Mouse (Mus musculus): ENCODE measurements around the gene Otp. TPM values are rescaled to one million over a fixed set of nuclear protein-coding genes. Genes with fewer than 3 reads are reported as not detected.

Gene Otp
- polyA plus RNA-seq, 1 experiment from 2014 or later, result 4.7 TPM

DNA sequence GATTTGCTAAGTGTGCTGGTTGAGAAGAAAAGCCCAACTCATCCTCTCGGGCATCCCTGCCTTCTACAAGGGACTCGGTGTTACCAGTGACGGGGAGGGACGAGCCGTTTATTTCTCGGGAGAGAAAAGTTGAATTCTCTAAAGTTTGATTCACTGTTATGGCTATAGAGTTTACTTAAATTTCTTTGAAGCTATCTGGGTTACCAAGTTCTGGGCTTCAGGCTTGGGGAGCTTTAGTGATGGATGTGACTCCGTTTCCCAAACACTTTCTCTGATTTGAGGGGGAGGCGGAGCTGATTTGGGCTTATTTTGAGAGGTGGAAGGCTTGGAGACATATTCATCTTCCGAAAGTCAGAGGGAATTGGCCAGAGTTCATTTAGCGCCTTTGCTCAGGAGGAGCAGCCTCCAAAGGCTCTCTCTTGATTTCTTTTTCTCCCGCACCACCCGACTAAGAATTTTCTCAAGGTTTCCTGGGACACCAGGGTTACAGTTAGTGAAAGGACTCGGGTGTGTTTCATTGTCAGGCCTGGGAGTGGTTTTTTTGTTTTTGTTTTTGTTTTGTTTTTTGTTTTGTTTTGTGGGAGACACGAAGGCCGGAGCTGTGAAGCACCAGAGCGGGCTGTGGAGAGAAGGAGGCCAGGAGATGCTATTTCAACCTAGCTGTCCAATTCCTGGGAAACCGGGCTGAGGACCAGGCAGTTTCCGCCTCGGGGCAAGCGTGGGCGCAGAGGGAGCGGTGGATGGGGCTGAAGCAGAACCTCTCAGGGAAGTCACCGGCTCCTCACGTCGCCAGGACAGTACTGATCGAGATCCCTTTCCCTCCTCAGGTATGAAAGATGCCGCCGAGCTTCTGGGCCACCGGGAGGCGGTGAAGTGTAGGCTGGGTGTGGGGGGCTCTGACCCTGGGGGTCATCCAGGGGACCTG is 1.1 kb downstream of the Otp start:
- Histone ChIP-seq H3K27ac (no peak overlapping the region), H3K9me3 (no peaks in the 10 kb centered on the region), H3K36me3 (replicated peaks) (no peaks in the 10 kb centered on the region), H3K4me1 (no peaks in the 10 kb centered on the region; the same call in 1 of the 2 replicates), H3K27me3 (replicated peaks) (peaks cover 71% of the 10 kb centered on the region), H3K4me2 (no peak overlapping the region), H3K4me3 (peak overlapping the region; percentile 8; the same call in 1 of the 2 replicates), H3K9ac (no peak overlapping the region)
- ATAC-seq (replicated peaks), result no peak
- WGBS, result under 1% methylated on average over 30 of the region's 30 CpGs

DNA sequence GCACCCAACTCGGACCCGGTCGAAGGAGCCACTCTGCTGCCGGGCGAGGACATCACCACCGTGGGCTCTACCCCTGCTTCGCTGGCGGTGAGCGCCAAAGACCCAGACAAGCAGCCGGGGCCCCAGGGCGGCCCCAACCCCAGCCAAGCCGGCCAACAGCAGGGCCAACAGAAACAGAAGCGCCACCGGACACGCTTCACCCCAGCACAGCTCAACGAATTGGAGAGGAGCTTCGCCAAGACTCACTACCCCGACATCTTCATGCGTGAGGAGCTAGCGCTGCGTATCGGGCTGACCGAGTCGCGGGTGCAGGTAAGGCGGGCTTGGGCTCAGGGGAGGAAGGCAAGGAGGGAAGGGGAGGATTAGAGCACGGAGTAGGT is 1.8 kb downstream of the Otp start:
- no peak overlapping the region for H3K4me2 ChIP-seq
- H3K27ac ChIP-seq, result no peak overlapping the region
- peaks cover 72% of the 10 kb centered on the region for H3K27me3 ChIP-seq (replicated peaks)
- no peak overlapping the region for H3K9ac ChIP-seq
- 1% methylated on average over 27 of the region's 27 CpGs for WGBS
- H3K4me1 ChIP-seq, result no peaks in the 10 kb centered on the region; the same call in 1 of the 2 replicates
- H3K9me3 ChIP-seq, result no peaks in the 10 kb centered on the region
- peak; percentile 8; the same call in 1 of the 2 replicates for ATAC-seq (replicated peaks)
- H3K36me3 ChIP-seq (replicated peaks), result no peaks in the 10 kb centered on the region
- H3K4me3 ChIP-seq, result peak overlapping the region; percentile 8; the same call in 1 of the 2 replicates

DNA sequence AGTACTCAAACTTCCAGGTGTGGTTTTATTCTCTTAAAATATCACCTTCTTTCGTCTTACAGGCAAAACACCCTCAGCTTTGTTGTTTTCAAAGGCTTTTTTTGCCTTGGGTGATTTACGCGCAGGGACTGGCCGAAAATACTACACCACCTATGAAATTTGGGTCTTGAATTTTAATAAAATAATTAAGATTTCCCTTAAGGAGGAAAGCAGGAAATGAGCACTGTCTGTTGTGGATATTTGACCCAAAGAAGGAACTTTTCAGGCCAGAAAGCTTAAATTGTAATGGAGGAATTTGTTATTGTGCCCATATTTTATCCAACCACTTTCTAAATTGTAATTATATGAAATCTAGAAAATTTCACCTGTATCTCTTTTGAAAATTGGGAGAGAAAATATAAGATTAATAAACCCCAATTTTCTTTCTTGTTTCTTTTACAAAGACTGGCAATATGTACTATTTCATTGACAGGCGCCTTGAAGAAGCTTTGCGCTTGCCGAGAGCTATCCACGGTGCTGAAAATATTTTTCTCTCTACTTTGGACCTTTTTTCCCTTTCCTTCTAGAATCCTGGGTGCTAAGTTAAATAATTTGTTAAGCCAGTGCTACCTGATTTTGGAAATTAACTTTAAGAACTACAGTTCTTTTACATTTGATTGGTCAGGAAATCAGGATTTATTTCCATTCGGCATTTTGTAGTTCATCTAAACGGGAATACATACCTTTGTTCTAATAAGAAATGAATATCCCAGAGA is 2.8 kb downstream of the Otp start:
- 10% methylated on average over 10 of the region's 10 CpGs for WGBS
- H3K9ac ChIP-seq, result no peak overlapping the region
- no peak overlapping the region for H3K4me3 ChIP-seq
- no peak for ATAC-seq (replicated peaks)
- H3K27ac ChIP-seq, result no peak overlapping the region
- H3K9me3 ChIP-seq, result no peaks in the 10 kb centered on the region
- H3K27me3 ChIP-seq (replicated peaks), result peaks cover 74% of the 10 kb centered on the region
- no peaks in the 10 kb centered on the region for H3K36me3 ChIP-seq (replicated peaks)
- no peak overlapping the region for H3K4me2 ChIP-seq
- H3K4me1 ChIP-seq, result peaks cover 6% of the 10 kb centered on the region

DNA sequence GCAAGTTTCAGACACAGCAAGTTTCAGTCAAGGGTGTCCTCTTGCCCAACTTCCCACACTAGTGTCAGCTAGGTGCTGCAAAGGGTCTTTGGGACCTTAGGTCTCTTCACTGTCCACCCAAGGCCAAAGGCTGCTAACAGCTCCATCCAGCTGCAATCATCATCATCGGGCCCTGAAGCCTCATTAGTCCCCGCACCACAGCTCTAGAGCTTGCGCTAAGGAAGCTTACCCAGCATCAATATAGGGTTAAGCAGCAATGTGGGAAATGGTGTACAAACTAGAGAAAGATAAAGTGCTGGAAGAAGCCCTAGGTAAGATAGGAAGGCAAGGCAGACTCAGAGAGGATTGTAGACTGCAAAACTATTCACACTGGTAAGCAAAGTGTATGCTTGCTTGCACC is 5.8 kb downstream of the Otp start:
- 2% methylated on average over 3 of the region's 3 CpGs for WGBS
- no peak overlapping the region for H3K4me3 ChIP-seq
- H3K27ac ChIP-seq, result no peak overlapping the region

DNA sequence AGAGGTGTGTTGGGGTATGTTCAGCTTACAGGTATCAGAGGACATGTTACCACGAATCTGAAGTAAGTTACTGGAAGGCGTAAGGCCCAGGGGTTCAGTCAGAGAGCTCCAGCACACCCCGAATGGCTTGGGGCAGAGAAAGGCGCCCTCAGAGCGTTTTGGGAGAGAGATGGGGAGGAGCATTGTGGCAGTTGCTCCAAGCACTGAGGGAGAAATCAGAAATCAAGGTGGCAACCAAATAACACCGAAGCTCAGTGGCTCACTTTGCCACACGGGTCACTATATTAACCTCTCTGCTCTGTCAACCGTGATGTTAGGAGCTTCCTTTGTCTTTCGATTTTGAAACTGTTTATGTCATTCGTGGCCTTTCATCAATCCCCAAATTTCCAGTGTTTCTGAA is 6.8 kb downstream of the Otp start:
- Histone ChIP-seq H3K4me1 (peaks cover 23% of the 10 kb centered on the region), H3K4me3 (no peak overlapping the region), H3K27ac (no peak overlapping the region), H3K9me3 (no peaks in the 10 kb centered on the region), H3K27me3 (replicated peaks) (peaks cover 66% of the 10 kb centered on the region), H3K4me2 (no peak overlapping the region), H3K36me3 (replicated peaks) (no peaks in the 10 kb centered on the region), H3K9ac (no peak overlapping the region)
- no peak for ATAC-seq (replicated peaks)
- WGBS, result 1% methylated on average over 10 of the region's 10 CpGs

More for the DNA sequence above, 5.8 kb downstream of the Otp start:
- Histone ChIP-seq H3K27me3 (replicated peaks) (peaks cover 69% of the 10 kb centered on the region), H3K4me1 (peaks cover 23% of the 10 kb centered on the region), H3K4me2 (no peak overlapping the region), H3K9ac (no peak overlapping the region), H3K36me3 (replicated peaks) (no peaks in the 10 kb centered on the region), H3K9me3 (no peaks in the 10 kb centered on the region)
- ATAC-seq (replicated peaks), result no peak

DNA sequence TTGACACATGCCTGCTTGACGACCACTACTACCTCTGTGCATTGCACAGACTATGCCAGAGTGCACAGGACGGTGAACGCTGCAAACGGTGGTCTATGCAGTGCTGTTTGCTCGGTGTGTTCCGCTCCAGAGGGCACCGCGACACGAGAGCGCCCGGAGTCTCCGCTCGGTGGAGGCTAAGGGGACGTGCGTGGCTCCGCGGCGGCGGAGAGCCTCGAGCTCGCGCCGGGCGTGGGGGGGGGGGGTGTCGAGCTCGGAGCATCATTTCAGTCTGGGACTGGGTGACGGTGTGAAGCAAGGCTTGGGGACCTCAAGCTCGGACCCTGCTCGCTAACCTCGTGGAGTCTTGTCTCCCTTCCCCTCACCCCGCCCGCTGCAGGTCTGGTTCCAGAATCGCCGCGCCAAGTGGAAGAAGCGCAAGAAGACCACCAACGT is 7.3 kb downstream of the Otp start:
- Histone ChIP-seq H3K9ac (no peak overlapping the region), H3K27ac (no peak overlapping the region)
- peak; percentile 69 for ATAC-seq (replicated peaks)

DNA sequence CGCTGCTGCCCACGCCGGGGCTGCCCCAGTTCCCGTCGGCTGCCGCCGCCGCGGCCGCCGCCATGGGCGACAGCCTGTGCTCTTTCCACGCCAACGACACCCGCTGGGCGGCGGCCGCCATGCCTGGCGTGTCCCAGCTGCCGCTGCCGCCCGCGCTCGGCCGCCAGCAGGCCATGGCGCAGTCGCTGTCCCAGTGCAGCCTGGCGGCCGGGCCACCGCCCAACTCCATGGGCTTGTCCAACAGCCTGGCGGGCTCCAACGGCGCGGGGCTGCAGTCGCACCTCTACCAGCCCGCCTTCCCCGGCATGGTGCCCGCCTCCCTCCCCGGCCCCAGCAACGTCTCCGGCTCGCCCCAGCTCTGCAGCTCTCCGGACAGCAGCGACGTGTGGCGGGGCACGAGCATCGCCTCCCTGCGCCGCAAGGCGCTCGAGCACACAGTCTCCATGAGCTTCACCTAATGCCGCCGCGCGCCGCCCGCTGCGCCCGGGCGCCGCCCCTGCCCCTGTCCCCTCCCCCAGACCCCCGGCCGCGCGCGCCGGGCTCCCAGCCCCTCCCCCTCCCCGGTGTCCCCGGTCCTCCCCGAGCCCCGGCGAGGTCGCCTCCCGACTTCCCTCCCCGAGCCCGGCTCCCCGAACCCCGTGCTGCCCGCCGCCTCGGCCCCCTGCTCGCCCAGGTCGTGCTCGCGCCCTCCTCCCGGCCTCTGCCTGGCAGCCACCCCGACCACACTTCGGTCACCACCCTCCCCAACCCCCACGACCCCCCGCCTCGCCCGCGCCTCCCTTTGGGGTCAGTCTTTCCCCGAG is 8.0 kb downstream of the Otp start:
- Histone ChIP-seq H3K4me3 (peak overlapping the region; percentile 30), H3K27me3 (replicated peaks) (peaks cover 69% of the 10 kb centered on the region), H3K4me1 (peaks cover 23% of the 10 kb centered on the region), H3K36me3 (replicated peaks) (no peaks in the 10 kb centered on the region), H3K9ac (no peak overlapping the region), H3K27ac (no peak overlapping the region), H3K9me3 (no peaks in the 10 kb centered on the region), H3K4me2 (peak overlapping the region; percentile 53)
- ATAC-seq (replicated peaks), result peak; percentile 70
- WGBS, result 1% methylated on average over 72 of the region's 95 CpGs

More for the DNA sequence above, 7.3 kb downstream of the Otp start:
- H3K4me2 ChIP-seq, result peak overlapping the region; percentile 53
- H3K4me1 ChIP-seq, result peaks cover 23% of the 10 kb centered on the region
- WGBS, result under 1% methylated on average over 36 of the region's 37 CpGs
- H3K9me3 ChIP-seq, result no peaks in the 10 kb centered on the region
- no peaks in the 10 kb centered on the region for H3K36me3 ChIP-seq (replicated peaks)
- H3K27me3 ChIP-seq (replicated peaks), result peaks cover 66% of the 10 kb centered on the region
- H3K4me3 ChIP-seq, result peak overlapping the region; percentile 30

DNA sequence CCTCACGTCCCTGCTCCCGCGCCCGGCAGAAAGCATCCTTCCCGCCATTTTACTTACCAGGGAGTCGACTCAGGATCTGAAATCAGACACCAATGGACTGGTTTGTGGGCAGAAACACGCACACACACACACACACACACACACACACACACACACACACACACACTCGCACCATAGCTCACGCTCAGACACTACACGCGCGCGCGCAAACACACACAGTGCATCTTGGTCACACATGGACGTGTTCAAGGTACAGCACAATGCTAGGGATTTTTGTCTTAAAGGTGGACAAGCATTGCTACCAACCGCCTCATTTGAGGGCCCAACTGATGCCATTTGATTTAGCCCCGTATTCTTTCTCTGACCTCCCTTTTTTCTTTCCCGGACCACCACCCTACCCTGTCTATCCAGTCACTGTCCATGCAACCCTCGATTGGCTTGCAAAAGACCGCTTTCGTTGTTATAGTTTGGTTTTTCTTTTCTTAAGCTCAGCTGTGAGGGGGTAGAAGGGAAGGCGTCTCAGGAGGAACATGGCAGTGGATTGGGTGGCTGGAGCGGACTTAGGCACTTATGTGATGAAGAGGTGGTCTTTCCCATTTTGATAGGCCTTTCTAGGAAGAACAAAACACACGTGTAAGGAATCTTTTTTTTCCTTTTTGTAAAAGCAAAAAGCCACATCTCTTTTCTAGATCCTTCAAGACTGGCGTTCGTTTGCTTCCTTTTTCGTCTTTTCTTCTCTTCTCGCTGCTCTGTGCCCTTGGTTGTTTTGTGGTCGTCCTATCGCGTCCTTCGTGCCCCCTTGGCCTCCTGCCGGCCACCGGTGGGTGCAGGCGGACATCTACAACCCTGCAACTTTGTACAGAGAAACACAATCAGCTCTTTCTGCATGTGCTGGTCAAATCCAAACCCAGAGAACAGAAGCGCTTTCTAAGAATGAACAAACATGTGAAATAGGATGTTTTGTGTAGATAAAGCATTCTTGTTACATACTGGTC is 8.9 kb downstream of the Otp start:
- Histone ChIP-seq H3K36me3 (replicated peaks) (no peaks in the 10 kb centered on the region), H3K9me3 (no peaks in the 10 kb centered on the region), H3K4me1 (peaks cover 23% of the 10 kb centered on the region), H3K4me2 (peak overlapping the region; percentile 53; the same call in 1 of the 2 replicates), H3K4me3 (peak overlapping the region; percentile 30; the same call in 1 of the 2 replicates), H3K27ac (no peak overlapping the region), H3K9ac (no peak overlapping the region), H3K27me3 (replicated peaks) (peaks cover 74% of the 10 kb centered on the region)
- ATAC-seq (replicated peaks), result 0 out of 2 replicates have a peak, but pooled peaks have one; percentile 25
- 1% methylated on average over 36 of the region's 36 CpGs for WGBS

DNA sequence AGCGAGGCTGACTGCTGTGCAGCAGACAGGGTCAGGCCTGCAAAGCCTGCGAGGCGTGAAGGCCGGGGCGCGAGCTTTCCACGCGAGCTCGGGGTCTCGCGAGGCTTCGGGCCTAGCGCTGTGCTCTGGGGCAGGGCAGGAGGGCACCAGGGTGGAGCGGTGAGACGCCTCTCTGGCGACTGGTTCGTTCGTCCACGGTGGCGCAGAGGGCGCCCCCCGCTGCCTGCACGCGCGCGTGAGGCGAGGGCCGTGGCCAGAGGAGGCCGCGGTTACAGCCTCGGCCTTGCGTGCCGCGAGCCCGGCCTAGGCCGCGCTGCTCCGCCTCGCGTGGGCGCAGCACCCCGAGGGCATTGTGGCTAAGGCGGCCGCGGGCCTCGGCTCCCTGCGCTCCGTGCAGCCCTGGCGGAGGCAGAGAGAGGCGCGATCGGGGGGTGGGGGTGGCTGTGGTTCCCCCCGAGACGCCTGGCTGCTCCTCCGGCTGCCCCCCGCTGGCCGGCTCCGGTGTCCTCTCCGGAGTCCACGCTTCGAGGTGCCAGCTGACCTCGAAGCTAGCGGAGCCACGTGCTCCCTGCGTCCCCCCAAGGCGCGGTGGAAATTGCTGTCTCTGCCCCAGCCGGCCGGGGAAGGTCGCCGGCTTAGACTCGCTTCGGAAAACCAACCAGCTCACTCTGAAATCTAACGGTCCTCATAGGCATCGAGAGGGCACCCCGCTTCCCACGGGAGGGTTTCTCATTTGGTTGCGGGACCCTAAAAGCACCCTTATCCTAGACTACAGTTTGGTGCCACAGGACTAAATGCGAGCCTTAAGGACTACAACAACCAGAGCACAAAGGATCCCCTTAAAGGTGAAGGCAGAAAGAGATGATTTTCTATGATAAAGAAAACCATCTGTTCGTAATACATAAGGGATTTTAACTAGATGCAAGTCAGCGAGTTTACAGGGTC is 10.2 kb downstream of the Otp start:
- peak overlapping the region; percentile 36 for H3K4me2 ChIP-seq
- peak overlapping the region; percentile 14 for H3K4me3 ChIP-seq
- no peak overlapping the region for H3K9ac ChIP-seq
- WGBS, result 2% methylated on average over 80 of the region's 81 CpGs
- H3K4me1 ChIP-seq, result peaks cover 23% of the 10 kb centered on the region
- ATAC-seq (replicated peaks), result peak; percentile 31; the same call in 1 of the 2 replicates
- H3K27ac ChIP-seq, result no peak overlapping the region
- no peaks in the 10 kb centered on the region for H3K36me3 ChIP-seq (replicated peaks)
- H3K27me3 ChIP-seq (replicated peaks), result peaks cover 77% of the 10 kb centered on the region
- no peaks in the 10 kb centered on the region for H3K9me3 ChIP-seq

DNA sequence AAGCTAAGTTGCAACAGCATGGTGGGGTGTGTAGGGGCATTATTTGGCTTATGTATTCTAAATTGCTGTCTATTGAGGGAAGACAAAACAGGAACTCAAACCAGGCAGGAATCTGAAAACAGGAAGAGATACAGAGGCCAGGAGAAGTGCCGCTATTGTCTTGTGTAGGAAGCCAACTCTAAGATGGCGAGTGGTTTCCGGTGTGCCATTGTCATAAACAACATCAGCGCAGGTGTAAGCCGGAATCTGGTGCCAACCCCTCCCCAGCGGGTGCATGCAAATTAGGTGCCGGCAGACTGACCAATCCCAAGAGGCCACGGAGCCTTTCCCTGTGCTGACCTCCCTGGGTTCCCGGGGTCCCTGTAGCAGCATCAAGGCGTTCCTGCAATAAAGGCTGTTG is 32.4 kb downstream of the Otp start:
- no peaks in the 10 kb centered on the region for H3K9me3 ChIP-seq
- H3K36me3 ChIP-seq (replicated peaks), result no peaks in the 10 kb centered on the region
- no peaks in the 10 kb centered on the region for H3K4me1 ChIP-seq
- H3K27me3 ChIP-seq (replicated peaks), result no peaks in the 10 kb centered on the region; the same call in 1 of the 2 replicates
- no peak overlapping the region for H3K4me3 ChIP-seq
- no peak overlapping the region for H3K4me2 ChIP-seq
- no peak overlapping the region for H3K9ac ChIP-seq
- WGBS, result 92% methylated on average over 10 of the region's 10 CpGs
- H3K27ac ChIP-seq, result no peak overlapping the region
- no peak for ATAC-seq (replicated peaks)

Measured in midbrain, embryonic 15.5 days (tissue).